Mouse (Mus musculus) heart, adult 10 weeks (tissue): Measurements from ENCODE around the gene Cpxm1. TPM values are rescaled to one million over a fixed set of nuclear protein-coding genes. Genes with fewer than 3 reads are reported as not detected.

ENCODE experiments used
- polyA plus RNA-seq: library from polyadenylated mRNA; stranded (reverse); fragments of 350-450 nt; fragmentation: Illumina TruSeq; extraction: RNeasy Lipid Tissue Mini Kit (QIAGEN cat#74804); gene quantifications from one replicate; pipeline ENCODE4 v1.2.3, GENCODE M21; 2014; ENCODE audit warnings: low read depth, low replicate concordance

The Cpxm1 gene
- polyA plus RNA-seq = 9.0 TPM

DNA sequence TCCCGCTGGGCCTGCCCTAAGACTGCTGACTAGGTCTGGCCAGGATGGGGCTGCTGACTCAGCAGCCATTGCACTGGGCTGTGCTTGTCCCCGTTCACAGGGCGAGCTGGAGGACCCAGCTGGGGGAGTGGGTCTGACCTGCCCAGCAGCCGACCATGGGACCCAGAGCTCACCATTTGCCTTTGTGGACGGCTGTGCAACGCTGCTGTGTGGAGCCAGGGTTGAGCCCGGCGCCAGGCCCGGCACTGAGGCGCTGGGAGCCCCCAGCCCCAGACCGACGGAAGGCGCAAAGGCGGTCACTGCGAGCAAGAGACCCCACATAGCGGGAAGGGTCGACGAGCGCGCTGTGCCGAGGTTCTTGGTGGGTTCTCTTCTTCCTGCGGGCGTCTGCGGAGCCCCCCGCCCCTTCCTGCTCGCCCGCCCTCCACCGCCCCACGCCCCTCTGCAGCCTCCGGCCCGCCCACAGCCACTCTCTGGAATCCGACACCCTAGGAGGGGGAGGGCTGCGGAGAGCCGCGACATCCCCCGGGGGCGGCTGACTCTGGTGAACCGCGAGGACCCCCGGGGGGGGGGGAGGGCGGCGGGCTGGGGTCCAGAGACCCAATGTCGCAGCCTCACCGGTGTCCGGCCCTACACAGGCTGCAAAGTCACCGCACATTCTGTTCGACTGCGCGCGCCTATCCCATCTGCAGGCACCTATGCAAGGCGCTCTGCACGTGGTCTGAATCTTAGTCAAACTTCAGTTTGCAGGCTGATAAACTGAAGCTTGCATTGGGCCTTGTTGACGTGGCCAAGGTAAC lies at the start of gene Cpxm1:
Cpxm1 (minus strand) TSS at position 389 of the 800 bp plus-strand sequence.

DNA sequence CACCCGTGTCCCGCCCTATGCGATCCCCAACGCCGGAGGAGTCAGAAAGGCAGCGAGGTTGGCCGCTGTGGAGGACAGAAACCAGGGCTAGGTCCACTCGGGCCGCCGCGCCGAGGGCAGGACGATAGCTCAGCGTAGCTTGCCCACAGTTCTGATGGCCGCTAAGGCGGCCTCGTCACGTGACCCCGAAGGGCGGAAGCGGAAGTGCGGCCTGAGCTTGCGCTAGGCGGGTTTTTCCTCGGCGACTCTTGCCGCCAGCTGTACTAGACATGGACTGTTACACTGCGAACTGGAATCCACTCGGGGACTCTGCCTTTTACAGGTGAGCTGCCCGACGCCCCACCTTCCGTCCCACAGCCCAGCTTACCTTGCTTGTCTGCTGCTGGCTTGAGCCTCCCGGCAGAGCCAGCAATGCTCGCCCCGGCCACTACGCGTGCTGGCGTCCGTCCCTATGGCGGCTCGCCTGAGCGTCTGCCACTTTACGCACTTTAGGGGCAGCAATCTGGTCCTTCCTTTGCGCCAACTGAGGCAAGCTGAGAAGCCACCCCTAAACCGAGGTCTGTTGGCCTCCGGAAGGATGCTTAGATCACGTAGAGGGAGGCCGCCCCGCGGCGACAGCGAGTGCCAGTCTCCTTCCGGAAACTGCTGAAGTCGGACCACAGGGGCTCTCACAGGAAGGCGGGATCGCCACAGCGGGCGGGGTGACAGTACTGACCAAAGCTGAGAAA lies 26.9 kb upstream of the Cpxm1 start, which contains the start of the genes Vps16 and Pced1a:
Vps16 (plus strand) TSS at position 214 of the 728 bp plus-strand sequence.
Pced1a (minus strand) TSS at position 576 of the 728 bp plus-strand sequence.

DNA sequence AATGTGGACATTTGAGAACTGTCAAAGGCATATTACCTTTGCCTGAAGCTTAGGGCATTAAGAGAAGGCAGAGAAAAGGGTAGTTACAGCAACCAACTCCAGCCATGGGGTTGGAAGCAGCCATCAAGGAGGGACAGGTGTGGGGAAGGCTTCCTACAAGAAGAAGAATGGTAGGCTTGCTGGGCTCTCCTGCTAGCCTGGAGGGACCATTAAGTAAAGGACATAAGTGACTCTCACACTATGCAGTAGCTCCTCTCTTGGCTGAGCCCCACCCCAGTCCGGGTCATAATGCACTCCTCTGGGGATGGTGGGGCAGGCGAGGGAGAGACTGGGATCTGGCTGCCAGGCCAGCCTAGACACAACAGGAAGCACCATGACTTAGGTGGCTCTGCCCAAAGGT lies 8.8 kb upstream of the Cpxm1 start, which contains the start of gene Tmem239:
Tmem239 (plus strand) TSS at position 301 of the 400 bp plus-strand sequence.

DNA sequence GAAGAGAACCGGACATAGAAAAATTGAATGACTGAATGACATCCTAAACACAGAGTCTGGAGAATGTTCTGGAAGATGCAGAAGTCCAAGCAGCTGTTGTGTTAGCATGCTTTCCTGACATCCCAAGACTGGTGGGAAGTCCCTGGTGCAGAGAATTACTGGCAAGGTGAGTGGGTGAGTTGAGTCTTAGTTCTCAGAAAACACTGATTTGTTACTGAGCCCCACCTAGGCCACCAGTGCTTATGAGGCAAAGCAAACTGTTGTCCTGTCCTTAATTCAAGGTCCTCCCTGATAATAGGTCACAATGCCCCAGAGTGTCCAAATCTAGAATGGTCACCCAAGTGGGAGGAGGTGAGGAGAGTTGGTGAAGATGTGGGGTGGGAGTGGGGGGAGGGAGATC lies 7.6 kb upstream of the Cpxm1 start, which contains the start of the genes Gm28372 and 1700020A23Rik:
Gm28372 (plus strand) TSS at position 301 of the 400 bp plus-strand sequence.
1700020A23Rik (plus strand) TSS at position 321 of the 400 bp plus-strand sequence.

Other genes with a start within 250 kb of the Cpxm1 start
- gene Snrpb, start 218.2 kb downstream of the Cpxm1 start, polyA plus RNA-seq = 141 TPM
- not detected for gene Tmc2, start 202.4 kb downstream of the Cpxm1 start, polyA plus RNA-seq
- 47.6 TPM for gene Nop56, start 123.1 kb downstream of the Cpxm1 start, polyA plus RNA-seq
- gene Idh3b, start 113.0 kb downstream of the Cpxm1 start, polyA plus RNA-seq = 950 TPM
- 0.73 TPM for gene Ebf4, start 102.4 kb downstream of the Cpxm1 start, polyA plus RNA-seq
- not detected for gene Gm28372, start 7.7 kb upstream of the Cpxm1 start, polyA plus RNA-seq
- not detected for gene 1700020A23Rik, start 7.7 kb upstream of the Cpxm1 start, polyA plus RNA-seq
- gene Tmem239, start 8.9 kb upstream of the Cpxm1 start, polyA plus RNA-seq = not detected
- gene Vps16, start 26.8 kb upstream of the Cpxm1 start, polyA plus RNA-seq = 35.1 TPM
- gene Pced1a, start 27.1 kb upstream of the Cpxm1 start, polyA plus RNA-seq = 7.9 TPM
- gene Ptpra, start 52.7 kb upstream of the Cpxm1 start, polyA plus RNA-seq = 38.9 TPM
- gene Mrps26, start 166.2 kb upstream of the Cpxm1 start, polyA plus RNA-seq = 38.3 TPM
- not detected for gene Oxt, start 178.6 kb upstream of the Cpxm1 start, polyA plus RNA-seq
- not detected for gene Avp, start 185.0 kb upstream of the Cpxm1 start, polyA plus RNA-seq
- 7.6 TPM for gene Fastkd5, start 232.5 kb upstream of the Cpxm1 start, polyA plus RNA-seq
- 4.2 TPM for gene Ubox5, start 232.5 kb upstream of the Cpxm1 start, polyA plus RNA-seq
- gene Lzts3, start 245.2 kb upstream of the Cpxm1 start, polyA plus RNA-seq = 6.1 TPM